Mouse (Mus musculus) erythroblast, embryonic 14.5 days (primary cell): ENCODE measurements at regions not wholly inside any gene's neighbourhood (a gene's known extent, or its start where the extent isn't known, plus 50 kb on each side); places are given as distances from the start of the nearest gene placed in this dataset.

Source experiments
- GATA1 ChIP-seq: IDR thresholded peaks from 2 replicates; pipeline ENCODE4 v1.6.1; 2012; ENCODE audit warnings: low read length, inconsistent platforms, mixed read lengths
- TAL1 ChIP-seq: IDR thresholded peaks from 3 replicates; pipeline ENCODE4 v1.6.1; 2012; ENCODE audit warnings: low read length, inconsistent platforms, mixed read lengths

DNA sequence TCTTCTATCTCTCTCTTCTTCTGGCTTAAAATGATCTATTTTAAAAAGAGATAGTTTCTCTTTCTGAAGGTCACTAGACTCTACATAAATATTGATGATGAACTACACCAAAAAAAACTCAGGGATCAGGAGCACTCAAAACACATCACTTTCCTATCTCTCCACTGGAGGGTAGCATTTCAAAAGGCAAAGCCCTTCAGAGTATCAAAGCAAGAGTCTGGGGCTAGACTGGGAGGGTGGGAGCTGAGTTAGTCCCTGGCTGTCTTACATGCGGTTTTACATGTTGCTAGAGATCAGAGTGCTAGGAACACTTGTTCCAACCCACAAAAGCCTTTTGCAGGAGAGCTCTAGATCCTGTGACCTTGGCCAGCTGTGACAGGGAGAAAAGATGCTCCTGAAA is 423.2 kb downstream of the Dad1 start:
- no peak for TF ChIP-seq GATA1
- no peak for TF ChIP-seq TAL1
